Mouse (Mus musculus) gastrocnemius, adult 2 months (tissue): ENCODE results near the gene Tmem208. TPM values are rescaled to one million over a fixed set of nuclear protein-coding genes. Genes with fewer than 3 reads are reported as not detected.
A peak's percentile ranks its signal among the peaks of the same experiment; 100 is the strongest.

Experiments
- DNase-seq: peaks from one replicate; pipeline ENCODE4 v3.0.0; 2022
- H3K27ac ChIP-seq: fragments of 200-600 bp; 2 replicates; pipeline ENCODE4 v1.8.1; 2022; ENCODE audit warnings: mild to moderate bottlenecking
- H3K4me3 ChIP-seq: fragments of 200-600 bp; 2 replicates; pipeline ENCODE4 v1.8.1; 2022; ENCODE audit warnings: mild to moderate bottlenecking, moderate library complexity
- CTCF ChIP-seq: fragments of 200-600 bp; IDR thresholded peaks from 2 replicates; pipeline ENCODE4 v1.8.1; 2022; ENCODE audit warnings: antibody characterized with exemption, mild to moderate bottlenecking, moderate library complexity
- intact Hi-C: fragments of 180-260 bp; cut with DNase I; formaldehyde crosslinking; loops from one replicate; pipeline ENCODE4 v1.15.1; 2025
- long read RNA-seq, 2 experiments: library from polyadenylated mRNA; stranded (forward); transcript quantifications; one replicate each; pipeline ENCODE4 v2.0.0; 2021
- total RNA-seq, 2 experiments: library from RNA; stranded (reverse); gene quantifications; 2 replicates each; pipeline ENCODE4 v1.2.3; 2021

Gene Tmem208
- total RNA-seq: 10 to 100 TPM; 20.1 to 24.6 TPM
- long read RNA-seq, experiment 1, transcript Tmem208-201 (6 exons, 785 nt): major isoform, 15 of 21 reads
- long read RNA-seq, experiment 1, partial matches to known transcripts: 1 of 21 reads
- long read RNA-seq, experiment 1, other reads (novel, unspliced or antisense): 2 of 21 reads
- long read RNA-seq, experiment 2, transcript Tmem208-201 (6 exons, 785 nt): major isoform, 17 of 22 reads
- long read RNA-seq, experiment 2, partial matches to known transcripts: 3 of 22 reads
- long read RNA-seq, experiment 2, other reads (novel, unspliced or antisense): 0 of 22 reads

DNA sequence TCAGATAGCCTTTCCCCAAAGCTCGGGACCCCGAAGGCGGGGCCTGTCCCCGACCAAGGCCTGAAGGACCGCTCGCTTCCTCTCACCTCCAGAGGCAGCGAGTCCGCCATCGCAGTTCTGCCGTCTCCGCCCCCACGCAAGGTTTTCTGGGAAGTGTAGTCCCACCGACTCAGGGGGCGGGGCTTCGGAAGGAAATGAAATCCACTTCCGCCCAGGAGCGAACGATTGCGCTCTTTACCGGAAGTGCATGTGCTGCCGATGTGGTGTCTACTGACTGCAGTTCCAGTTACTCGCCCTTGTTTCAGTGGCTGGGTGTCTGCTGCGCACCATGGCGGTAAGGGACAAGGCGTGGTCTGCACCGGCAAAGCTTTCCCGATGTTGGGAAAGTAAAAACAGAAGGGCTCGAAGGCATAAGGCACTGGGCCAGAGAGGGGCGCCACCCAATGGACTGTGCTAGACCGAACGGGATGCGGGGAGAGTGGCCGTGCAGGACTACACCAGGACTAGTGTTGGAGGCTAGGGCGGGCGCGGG lies at the start of gene Tmem208, which contains the start of gene Lrrc29:
Gene Tmem208 (plus strand): TSS at position 214 of the 532 bp plus-strand sequence.
Gene Lrrc29 (minus strand): TSS at position 138 of the 532 bp plus-strand sequence.
- peak within 1 kb of the TSS; percentile 84 for H3K4me3 ChIP-seq
- intact Hi-C loops: loop anchor here (2.0 kb wide), 1 partner anchor 27 kb away; no protein-coding TSS in a partner anchor
- peak; percentile 63 for TF ChIP-seq CTCF
- peak; percentile 97 for DNase-seq
- H3K27ac ChIP-seq: peak within 1 kb of the TSS; percentile 95

DNA sequence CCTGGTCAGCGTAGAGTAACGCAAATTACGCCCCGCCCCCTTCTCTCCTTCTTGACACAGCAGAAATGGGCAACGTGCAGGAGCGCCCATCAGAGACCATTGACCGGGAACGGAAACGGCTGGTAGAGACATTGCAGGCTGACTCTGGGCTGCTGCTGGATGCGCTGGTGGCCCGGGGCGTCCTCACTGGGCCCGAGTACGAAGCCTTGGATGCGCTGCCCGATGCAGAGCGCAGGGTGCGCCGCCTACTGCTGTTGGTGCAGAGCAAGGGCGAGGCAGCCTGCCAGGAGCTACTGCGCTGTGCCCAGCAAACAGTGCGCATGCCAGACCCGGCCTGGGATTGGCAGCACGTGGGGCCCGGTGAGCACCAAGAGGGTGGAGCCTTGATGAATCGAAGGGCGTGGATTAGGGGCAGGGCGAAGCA lies 47.2 kb upstream of the Tmem208 start:
- Histone ChIP-seq H3K4me3 (peak overlapping the region; percentile 63), H3K27ac (peak overlapping the region; percentile 80)
- peak; percentile 95 for DNase-seq
- intact Hi-C loops: loop anchor here (10.0 kb wide), 1 partner anchor 624 kb away; no protein-coding TSS in a partner anchor
- peak; percentile 44 for TF ChIP-seq CTCF

DNA sequence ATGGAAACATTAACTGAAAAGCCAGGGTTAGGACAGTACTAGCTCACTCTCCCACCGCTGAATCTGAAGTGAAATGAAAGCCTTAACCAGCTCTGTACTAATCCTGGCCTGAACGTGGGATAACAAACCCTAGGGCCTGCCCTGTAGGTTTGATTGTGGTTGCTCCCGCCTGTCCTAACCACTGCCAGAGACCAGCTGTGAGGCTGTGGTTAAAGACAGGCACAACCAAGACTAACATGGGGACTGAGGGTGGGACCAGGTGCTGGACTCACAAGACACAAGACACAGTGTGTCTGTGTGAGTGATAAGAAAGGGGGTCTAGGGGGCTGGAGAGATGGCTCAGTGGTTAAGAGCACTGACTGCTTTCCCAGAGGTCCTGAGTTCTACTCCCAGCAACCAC lies 45.6 kb upstream of the Tmem208 start:
- no peak for TF ChIP-seq CTCF
- intact Hi-C loops: no loop called here
- no peak overlapping the region for H3K27ac ChIP-seq
- no peak for DNase-seq
- H3K4me3 ChIP-seq: no peak overlapping the region

DNA sequence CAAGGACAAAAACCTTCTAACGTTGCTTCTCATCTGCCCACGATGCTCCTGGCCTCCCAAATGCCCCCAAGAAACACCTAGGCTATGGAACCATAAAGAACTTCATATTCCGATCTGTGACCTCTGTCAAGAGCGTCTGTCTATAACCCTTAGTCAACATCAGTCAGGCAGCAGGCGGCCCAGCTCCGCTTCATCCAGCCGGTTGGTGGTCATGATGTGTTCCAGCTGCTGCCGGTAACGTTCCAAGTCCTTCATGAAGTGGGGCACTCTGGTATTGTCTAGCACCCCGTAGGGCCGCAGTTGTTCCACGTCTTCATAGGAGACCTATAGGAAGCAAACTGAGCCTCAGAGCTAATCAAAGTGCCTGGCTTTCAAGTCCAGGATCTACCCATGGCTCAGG lies 44.3 kb upstream of the Tmem208 start:
- no peak for DNase-seq
- intact Hi-C loops: no loop called here
- no peak overlapping the region for H3K4me3 ChIP-seq
- no peak for TF ChIP-seq CTCF
- H3K27ac ChIP-seq: no peak overlapping the region

DNA sequence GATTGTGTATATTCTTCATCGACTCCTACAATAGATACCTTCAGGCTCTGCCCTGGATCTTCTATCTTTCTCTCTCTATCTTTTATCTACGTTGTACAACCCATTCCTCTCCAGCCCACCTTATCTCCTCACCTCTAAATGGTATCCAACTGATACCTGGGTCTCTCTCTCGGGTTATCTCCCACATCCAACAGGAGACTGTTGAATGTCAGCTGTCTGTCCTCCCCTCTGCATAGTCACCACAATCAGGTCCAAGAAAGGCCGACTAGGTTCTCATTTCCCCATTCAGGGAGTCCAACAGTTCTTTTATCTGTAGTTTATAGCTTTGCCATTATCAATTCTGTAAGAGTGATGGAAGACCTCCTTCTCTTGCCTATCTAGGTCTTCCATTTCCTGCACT lies 43.9 kb upstream of the Tmem208 start:
- no peak overlapping the region for H3K4me3 ChIP-seq
- intact Hi-C loops: no loop called here
- no peak overlapping the region for H3K27ac ChIP-seq
- no peak for TF ChIP-seq CTCF
- no peak for DNase-seq

DNA sequence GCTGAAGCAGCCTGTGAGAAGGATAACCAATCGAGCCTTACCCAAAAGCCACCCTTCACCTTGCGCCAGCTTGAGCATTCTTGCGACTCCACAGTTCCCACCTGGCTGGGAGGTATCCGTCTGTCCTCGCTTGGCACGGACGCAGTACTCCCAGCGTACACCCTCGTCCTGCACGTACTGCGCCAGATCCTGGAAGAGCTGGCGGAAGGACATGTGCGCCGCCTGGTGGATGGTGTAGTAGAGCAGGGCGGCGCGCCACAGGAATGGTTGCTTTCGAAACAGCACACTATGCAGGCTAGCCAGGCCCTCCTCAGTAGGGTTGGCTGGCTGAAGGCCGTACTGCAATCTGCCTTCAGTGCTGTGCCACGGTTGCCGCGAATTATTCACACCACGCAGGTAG lies 43.1 kb upstream of the Tmem208 start:
- peak; percentile 84 for DNase-seq
- intact Hi-C loops: no loop called here
- Histone ChIP-seq H3K4me3 (peak overlapping the region; percentile 54), H3K27ac (no peak overlapping the region)
- TF ChIP-seq CTCF: peak; percentile 76

DNA sequence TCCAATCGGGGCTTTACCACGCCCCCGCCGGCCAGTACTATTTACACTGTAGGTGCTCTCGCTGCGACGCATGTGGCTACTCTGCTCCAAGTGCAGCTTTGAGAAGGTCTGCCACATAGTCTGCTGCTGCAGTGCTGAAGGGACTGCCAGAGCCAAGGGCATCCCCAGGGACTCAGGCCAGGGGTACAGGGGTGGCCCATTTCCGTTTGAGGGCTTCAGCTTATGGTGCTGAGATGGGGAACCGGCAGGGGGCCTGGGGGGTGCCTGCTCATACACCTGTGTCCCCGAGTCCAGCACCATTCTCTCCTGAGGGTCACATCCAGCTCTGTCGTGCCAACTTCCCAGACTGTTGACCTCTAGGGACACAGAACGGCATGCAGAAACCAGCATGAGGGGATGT lies 40.6 kb upstream of the Tmem208 start:
- intact Hi-C loops: no loop called here

DNA sequence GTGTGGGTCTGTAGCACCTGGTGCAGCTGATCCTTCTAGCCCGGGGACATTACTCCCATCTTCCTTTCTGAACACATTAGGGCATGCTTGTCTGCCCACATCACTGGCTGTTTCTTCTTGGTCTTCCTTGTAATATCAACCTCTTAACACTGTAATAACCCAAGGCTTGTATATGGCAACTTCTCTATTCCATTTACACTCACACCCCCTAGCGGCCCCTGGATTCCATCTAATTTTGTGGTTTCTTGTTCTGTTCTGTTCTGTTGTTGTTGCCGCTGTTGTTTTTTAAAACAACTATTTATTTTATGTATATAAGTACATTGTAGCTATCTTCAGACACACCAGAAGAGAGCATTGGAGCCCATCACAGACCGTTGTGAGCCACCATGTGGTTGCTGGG lies 39.2 kb upstream of the Tmem208 start:
- TF ChIP-seq CTCF: no peak
- no peak overlapping the region for H3K27ac ChIP-seq
- no peak for DNase-seq
- intact Hi-C loops: no loop called here
- H3K4me3 ChIP-seq: no peak overlapping the region

More for the DNA sequence above, 40.6 kb upstream of the Tmem208 start:
- DNase-seq: peak; percentile 22
- Histone ChIP-seq H3K27ac (no peak overlapping the region), H3K4me3 (no peak overlapping the region)
- TF ChIP-seq CTCF: no peak

DNA sequence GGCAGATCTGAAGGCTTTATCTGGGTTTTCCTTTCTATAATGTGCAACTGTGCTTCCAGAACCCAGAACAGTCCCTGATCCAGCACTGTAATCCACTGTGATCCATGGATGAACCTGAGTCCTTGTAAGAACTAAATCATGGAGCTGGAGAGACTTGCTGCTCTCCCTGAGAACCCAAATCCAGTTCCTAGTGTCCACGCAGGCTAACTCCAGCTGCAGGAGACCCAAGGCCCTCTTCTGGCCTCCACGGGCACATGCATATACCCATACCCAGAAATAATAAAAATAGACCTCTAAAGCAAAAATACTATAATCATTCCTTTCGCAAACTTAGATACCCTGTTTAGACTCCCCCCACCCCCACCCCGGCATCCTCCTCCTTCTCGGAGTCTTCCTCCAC lies 37.9 kb upstream of the Tmem208 start:
- Histone ChIP-seq H3K4me3 (no peak overlapping the region), H3K27ac (no peak overlapping the region)
- no peak for TF ChIP-seq CTCF
- DNase-seq: peak; percentile 9
- intact Hi-C loops: no loop called here

DNA sequence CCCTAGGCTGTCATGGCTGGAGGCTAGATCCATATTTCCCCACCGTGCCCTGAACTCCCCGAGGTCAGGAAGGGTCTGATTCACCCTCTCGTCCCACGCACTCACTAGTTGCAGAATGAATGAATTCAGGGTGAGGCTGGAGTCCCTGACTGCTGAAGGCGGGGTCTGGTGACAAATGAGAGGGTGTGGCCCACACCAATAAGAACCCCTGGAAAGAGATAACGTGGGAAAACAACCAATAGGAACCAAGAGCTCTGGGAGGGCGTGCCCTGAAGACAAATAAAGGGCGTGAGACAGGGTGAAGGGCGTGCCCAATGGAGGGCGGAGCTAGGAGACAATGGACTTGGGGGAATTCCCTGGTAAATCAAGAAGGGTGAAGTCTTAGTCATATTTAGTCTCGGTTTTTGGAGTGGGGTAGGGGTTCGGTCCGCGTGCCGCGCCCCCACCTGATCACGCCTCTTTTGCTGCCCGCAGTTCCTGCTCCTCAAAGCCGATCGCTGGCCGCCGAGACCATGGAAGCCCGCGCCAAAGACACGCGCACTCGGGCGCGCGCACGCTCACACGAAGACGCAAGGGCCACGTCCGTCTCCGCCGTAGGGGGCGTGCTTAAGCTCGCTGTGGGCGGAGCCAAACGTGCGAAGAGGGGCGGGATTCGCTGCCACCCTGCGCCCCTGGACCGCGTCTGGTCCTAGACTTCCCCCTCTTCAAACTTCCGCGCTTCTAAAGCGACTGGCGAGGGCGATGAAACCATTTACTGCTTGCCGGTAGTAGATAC lies 37.0 kb upstream of the Tmem208 start:
- DNase-seq: peak; percentile 94
- intact Hi-C loops: no loop called here
- peak overlapping the region; percentile 78 for H3K27ac ChIP-seq

DNA sequence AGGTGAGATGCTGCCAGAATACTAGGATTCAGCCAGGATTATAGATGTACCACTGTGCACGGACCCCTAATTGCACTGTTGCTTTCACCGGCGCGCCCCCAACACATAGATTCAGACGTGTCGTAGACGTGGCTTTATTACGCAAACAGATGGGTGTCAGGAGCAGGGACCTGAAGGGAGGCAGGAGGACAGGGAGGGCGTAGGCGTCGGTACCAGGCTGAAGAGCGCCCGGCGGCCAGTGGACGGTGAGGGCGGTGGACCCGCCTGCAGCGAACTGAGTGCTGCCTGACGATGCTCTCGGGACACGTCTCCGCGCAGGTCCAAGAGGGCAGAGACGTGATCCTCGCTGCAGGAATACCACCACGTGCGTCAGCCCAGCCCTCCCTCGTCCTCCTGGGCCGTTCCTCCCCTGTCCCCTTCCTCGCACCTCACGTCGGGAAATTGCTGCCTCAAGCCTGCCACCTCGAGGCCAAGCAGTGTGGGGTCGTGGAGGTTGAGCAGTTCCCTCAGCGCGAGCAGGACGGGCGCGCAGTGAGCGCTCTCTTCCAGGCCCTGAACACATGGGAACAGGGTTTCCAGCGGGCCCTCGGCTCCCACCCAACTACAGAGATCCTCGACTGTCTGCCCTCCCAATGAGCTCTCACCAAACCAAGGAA lies 36.2 kb upstream of the Tmem208 start, which contains the start of gene 4931428F04Rik:
Gene 4931428F04Rik (minus strand): TSS at position 60 of the 656 bp plus-strand sequence.
- peak; percentile 43 for TF ChIP-seq CTCF
- peak within 1 kb of the TSS; percentile 78 for H3K4me3 ChIP-seq
- intact Hi-C loops: no loop called here
- DNase-seq: peak; percentile 64
- peak within 1 kb of the TSS; percentile 78 for H3K27ac ChIP-seq

More for the DNA sequence above, 37.0 kb upstream of the Tmem208 start:
- H3K4me3 ChIP-seq: peak overlapping the region; percentile 78
- TF ChIP-seq CTCF: peak; percentile 23; the same call in 1 of the 2 replicates
